Mouse (Mus musculus) MEL (cell line): Measurements from ENCODE around the gene Gtpbp1.

ENCODE experiments used
- CTCF ChIP-seq, 3 experiments: IDR thresholded peaks in 2 of 3; conservative IDR thresholded peaks in 1 of 3; 2 replicates each; pipeline ENCODE4 v1.5.1; 2011 to 2012; ENCODE audit warnings: low read length in 3 of 3, low read depth in 2 of 3, mild to moderate bottlenecking in 2 of 3, improper control_type of control experiment in 1 of 3, inconsistent platforms in 1 of 3, mixed read lengths in 1 of 3, moderate library complexity in 1 of 3; ENCODE audit not compliant: control insufficient read depth in 1 of 3, insufficient read depth in 1 of 3, poor library complexity in 1 of 3, severe bottlenecking in 1 of 3
- EP300 ChIP-seq, 2 experiments: IDR thresholded peaks; 2 replicates each; pipeline ENCODE4 v1.6.1; 2011; ENCODE audit warnings: improper control_type of control experiment in 2 of 2, low read length in 2 of 2, low read depth in 1 of 2, mild to moderate bottlenecking in 1 of 2
- JUND ChIP-seq: IDR thresholded peaks from 2 replicates; pipeline ENCODE4 v1.6.1; 2011; ENCODE audit warnings: low read depth, mild to moderate bottlenecking, improper control_type of control experiment, low read length
- MAX ChIP-seq: IDR thresholded peaks from 2 replicates; pipeline ENCODE4 v1.6.1; 2011; ENCODE audit warnings: low read length, improper control_type of control experiment
- POLR2A ChIP-seq, 2 experiments: IDR thresholded peaks; 2 replicates each; pipeline ENCODE4 v1.6.1; 2011 to 2012; ENCODE audit warnings: low read length in 2 of 2, mild to moderate bottlenecking in 2 of 2, control low read depth in 1 of 2, improper control_type of control experiment in 1 of 2, low read depth in 1 of 2, moderate library complexity in 1 of 2; ENCODE audit not compliant: control insufficient read depth in 1 of 2, insufficient read depth in 1 of 2, poor library complexity in 1 of 2

DNA sequence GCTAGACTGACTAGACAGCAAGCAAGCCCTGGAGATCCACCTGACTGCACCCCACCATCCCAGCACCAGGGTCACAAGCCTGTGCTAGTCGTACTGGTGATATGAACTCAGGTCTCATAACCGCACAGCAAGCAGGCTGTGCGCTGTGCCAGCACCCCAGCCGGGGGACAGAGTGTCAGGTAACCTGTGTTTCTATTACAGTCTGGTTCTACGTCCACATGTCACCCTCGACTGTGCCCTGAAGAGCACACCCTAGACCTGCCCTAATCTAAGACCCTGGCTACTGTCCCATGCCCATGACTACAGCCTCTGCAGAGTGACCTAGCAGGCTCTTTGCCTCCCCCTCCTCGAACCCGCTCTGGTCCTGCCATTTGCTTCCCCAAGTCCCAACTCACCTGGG, 42.5 kb downstream of the Gtpbp1 start:
- no peak for TF ChIP-seq CTCF (IDR thresholded peaks at IDR 0.05 in 2 of 3, conservative IDR thresholded peaks at IDR 0.05 in 1 of 3; ENCODE audit: control insufficient read depth in 1 of 3, insufficient read depth in 1 of 3, low read depth in 2 of 3, low read length in 3 of 3, poor library complexity in 1 of 3, severe bottlenecking in 1 of 3)
- no peak for TF ChIP-seq EP300 (IDR thresholded peaks at IDR 0.05; ENCODE audit: low read depth in 1 of 2, low read length in 2 of 2)
- no peak for TF ChIP-seq MAX
- no peak for TF ChIP-seq JUND
- no peak for TF ChIP-seq POLR2A (IDR thresholded peaks at IDR 0.05; ENCODE audit: control insufficient read depth in 1 of 2, insufficient read depth in 1 of 2, low read depth in 1 of 2, low read length in 2 of 2, poor library complexity in 1 of 2)
